Mouse (Mus musculus): ENCODE data around the gene Gbx1.

GRCm38 (mm10) chr5:24525360-24526189 lies 1.4 kb downstream of the Gbx1 start:
- no peak for TF ChIP-seq POLR2A (IDR thresholded peaks at IDR 0.05; ENCODE audit: control insufficient read depth, extremely low read depth, insufficient read depth, low read length, poor library complexity)
- no peak for TF ChIP-seq CTCF (IDR thresholded peaks at IDR 0.05; ENCODE audit: borderline replicate concordance, control insufficient read depth, extremely low read depth, insufficient read depth, low read length, poor library complexity)
